Mouse (Mus musculus) right cerebral cortex, adult 18-20 months (tissue): ENCODE measurements around the gene Limch1.
A peak's percentile ranks its signal among the peaks of the same experiment; 100 is the strongest.

Experiments
- DNase-seq: peaks from one replicate; pipeline ENCODE4 v3.0.0; 2022; ENCODE audit warnings: mixed read lengths

The Limch1 gene

DNA sequence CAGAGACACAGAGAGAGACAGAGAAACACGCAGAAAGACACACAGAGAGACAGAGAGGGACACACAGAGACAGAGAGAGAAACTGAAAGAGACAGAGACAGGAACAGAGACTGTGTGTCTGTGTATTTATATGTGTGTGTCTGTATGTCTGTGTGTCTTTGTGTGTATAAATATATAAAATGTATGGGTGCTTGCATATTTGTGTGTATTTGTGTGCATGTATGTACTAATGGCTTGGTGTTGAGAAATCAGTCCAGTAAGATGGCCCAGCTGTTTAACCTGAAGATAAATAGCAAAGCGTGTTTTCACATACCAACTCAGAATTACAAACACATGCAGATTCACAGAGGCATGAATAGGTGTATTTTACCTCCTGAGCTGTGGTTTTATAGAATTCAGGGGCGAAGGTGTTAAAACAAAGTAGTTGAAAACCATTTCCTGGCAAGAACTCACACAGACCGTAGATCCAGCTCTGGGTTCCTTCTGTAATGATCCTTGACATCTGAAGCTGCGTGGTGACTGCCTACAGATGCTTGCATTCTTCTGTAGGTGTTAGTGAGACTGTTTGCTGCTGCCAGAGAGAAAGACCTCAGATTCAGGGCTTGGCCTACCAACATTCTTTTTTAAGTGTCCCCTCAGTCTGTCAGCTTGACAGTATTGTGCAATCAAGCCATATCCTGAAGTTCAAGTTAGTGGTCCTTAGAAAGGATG lies 140.9 kb downstream of the Limch1 start:
- no peak for DNase-seq

GRCm38 (mm10) chr5:66888061-66888460 lies 142.4 kb downstream of the Limch1 start:
- no peak for DNase-seq

DNA sequence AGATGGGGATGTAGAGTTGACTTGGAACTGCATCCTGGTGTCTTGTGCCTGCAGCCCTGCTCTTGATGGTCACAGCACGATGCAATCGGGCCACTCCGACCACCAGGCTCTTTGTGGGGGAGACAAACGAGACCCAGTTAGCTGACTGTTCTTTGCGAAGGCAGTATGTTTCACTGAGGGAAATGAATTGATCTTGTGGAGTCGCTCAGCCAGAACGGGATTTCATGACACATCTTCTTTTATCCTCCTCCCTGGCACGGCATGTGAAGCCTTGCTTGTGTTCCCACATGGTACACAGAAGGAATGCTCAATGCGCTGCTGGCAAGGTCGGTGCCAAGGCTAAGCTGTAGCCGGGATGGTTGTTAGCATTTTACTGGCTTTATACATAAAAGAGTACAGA lies 143.7 kb downstream of the Limch1 start:
- DNase-seq = peak; percentile 60

GRCm38 (mm10) chr5:66895440-66896120 lies 150.0 kb downstream of the Limch1 start:
- DNase-seq = no peak

DNA sequence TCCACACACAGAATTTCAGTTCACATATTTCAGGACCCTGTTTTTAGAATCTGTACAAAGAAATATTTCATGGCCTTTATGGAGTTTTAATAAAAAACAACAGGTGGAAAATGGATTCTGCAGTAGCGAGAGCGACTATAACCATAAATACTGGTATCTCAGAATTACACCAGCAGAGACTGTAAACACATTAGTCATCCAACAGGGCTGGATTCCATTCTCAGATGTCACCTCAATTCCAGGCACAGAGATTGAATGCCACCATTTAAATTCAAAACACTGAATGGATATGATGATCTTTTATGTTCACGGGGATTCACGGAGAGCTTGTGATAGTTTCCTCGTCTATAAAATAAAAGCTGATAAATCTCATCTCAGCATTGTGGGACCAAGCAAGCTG lies 152.0 kb downstream of the Limch1 start:
- no peak for DNase-seq

- DNase-seq = no peak
Observed at GRCm38 (mm10) chr5:66898252-66898651, 152.6 kb downstream of the Limch1 start.

- peak; percentile 60 for DNase-seq
Observed at GRCm38 (mm10) chr5:66898811-66899430, 153.3 kb downstream of the Limch1 start.

GRCm38 (mm10) chr5:66901116-66901515 lies 155.5 kb downstream of the Limch1 start:
- DNase-seq = no peak

DNA sequence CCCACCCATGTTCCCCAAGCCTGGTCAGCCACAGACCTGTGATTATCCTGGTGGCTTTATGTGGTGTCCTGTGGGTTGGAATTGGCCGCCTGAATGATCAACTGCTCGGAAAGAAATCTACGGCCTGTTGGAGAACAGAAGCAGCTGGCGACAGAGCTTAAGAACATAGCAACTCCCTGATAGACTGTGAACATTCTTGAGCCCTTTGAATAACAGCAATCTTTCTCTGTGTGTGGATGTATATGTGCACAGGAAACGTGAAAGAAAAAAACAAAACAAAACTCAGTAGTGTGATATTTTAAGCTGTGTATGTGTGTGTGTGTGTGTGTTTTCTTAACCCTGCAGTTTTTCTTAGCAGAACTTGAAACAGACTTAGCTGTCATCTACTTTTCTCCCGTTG lies 159.2 kb downstream of the Limch1 start:
- DNase-seq = no peak

DNA sequence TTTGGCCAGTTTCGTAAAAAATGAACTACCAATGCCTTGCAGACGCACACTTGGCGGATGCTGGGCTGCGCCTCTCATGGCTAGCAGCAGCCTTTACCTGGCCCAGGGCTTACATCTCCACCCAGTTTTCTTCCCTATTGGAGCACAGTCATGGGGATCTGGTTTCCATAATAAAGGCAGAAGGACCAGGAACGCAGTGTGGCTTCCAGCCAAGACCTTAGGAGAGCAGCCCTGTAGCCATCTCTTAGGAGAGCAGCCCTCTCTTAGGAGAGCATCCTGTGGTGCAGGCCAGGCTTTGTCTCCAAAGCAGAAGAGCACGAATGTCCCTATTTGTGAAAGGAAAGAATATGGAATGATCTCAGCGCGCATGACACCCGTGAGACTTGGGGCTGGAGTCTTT lies 163.3 kb downstream of the Limch1 start:
- no peak for DNase-seq

GRCm38 (mm10) chr5:66909962-66910361 lies 164.3 kb downstream of the Limch1 start:
- no peak for DNase-seq

- no peak for DNase-seq
Observed at GRCm38 (mm10) chr5:66910610-66911009, 165.0 kb downstream of the Limch1 start.

DNA sequence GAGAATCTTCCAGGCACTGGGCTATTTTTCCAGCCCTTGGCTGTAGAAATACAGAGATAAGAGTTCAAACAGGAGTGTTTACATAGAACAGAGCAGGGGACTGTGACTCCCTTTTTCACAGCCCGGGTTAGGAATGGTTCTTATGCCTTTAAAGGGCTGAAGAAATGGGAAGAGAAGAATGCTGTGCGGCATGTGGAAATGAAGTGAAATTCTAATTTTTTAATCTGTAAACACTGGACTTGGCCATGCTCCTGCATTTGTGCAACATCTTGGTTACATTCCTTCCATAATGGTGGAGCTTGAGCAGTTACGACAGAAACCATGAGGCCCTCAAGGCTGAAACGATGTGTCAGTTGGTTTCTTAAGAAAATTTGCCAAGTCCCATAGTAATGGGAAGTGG lies 165.4 kb downstream of the Limch1 start:
- DNase-seq = no peak

DNA sequence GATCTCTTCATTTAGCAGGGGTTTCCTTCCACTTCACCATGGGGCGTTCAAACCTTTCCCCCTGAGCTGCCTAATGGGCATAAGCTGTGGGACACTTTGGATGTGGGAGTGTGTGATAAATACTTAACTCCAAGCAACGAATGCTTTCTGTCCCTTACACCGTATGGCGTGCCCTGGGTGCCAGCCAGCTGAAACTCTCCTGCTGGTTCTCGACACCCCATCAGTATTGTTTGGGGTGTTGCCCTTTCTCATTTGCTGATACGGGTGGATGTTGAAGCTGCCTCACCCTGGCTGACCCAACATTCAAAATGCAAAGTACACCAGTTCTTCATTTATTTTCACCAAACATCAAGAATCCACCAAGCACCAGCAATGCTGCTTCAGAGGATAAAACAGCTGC lies 168.2 kb downstream of the Limch1 start:
- no peak for DNase-seq

DNA sequence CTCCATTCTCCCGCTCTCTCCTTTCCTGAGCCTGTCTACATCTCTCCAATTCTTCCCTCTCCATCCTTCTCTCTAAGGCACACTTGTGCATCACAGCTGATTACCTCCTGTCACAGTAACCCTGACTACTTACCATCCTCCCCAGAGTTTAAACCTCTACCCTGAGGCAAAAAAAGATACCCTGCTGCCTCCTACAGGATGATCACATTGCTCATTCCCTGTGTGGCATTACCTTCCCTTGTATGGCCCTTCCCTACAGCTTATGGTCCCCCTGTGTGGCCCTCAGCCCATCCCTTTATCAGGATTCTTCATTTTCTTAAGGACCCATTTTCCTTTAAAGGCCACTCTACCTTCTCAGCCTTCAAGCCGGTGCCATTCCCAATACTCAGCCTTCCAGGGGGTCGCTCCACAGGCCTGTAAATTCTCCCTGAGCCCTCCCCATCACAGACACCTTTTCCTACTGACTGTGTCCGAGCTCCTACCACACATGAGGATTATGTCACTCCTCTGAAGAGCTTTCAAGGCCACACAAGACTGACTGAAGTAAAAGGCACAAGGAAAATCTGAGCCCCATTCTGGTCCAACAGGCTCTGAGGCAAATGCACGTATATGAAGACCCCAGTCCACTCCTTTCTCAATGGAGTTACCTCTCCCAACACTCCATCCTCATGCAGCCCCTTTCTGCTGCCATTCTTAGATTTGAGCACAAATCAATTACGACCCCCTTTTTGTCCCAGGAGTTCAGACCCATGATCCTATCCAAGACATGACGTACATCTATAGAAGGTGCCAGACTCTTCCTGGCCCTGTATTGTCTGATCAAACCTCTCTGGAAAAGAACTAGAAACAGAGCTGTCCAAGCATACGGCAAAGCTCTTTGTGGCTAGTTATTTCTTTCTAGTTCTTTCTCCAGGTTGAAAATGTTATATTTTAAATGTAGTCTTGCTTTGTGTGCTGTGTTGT lies 172.0 kb downstream of the Limch1 start:
- DNase-seq = no peak

DNA sequence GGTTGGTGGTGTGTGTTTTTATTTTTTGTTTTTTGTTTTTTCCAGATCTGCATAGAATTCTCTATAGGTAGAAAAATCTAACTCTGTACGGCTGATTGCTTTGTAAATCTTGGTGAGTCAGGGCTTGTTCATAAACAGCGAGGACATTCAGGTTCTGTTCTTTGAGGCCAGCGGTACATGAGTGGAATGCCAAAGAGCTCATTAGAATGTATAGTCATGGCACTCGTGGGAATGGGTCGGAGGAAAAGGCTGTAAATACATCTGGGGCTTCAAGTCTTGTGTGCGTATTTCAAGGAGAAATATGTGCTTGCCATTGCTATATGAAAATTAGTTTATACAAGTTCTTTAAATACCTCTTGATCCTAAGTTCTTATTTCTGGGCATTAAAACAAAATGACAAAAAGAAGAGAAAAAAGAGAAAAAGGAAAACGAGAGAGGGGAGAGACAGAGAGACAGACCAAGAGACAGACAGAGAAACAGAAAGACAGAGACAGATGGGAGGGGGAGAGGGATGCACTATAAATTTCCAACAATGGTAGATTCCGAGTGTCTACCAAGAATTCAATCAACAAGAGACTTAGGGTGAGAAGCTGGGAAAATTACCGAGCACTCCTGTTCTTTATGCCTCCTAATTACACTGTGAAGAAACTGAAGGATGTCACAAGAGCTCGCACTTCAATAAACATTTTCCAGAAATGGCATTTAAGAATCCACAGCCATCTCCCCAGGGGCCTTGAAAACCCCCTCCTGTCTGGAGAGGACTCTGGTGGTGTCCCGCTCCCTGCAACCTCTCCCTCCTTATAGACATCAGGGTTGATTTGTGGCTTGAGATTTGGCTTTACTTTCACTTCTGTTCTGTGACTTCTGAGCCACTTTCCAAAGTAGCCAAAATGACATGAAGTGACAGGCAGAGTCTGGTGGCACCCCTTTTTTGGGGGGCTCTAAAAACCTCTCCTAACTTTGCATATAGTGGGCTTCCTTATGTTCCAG lies 173.0 kb downstream of the Limch1 start:
- no peak for DNase-seq

GRCm38 (mm10) chr5:66922582-66922981 lies 177.0 kb downstream of the Limch1 start:
- DNase-seq = no peak

DNA sequence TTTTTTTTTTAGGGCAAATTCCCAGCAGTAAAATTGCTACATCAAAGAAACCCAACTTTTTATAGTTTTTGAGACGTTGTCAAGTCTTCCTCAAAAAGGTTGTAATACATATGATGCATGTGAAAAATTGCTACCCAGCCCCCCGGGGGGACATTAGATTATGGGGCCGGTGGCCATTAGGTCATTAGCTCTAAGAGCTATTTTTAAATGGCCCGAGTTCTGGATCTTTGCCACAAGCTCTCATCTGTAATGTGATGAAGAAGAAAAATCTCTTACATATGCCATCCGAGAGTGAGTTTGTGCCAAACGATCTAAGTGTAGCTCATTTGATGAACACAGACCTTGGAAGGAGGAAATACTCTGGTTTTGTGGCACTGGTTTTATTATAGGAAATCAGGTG lies 183.7 kb downstream of the Limch1 start:
- DNase-seq = no peak

DNA sequence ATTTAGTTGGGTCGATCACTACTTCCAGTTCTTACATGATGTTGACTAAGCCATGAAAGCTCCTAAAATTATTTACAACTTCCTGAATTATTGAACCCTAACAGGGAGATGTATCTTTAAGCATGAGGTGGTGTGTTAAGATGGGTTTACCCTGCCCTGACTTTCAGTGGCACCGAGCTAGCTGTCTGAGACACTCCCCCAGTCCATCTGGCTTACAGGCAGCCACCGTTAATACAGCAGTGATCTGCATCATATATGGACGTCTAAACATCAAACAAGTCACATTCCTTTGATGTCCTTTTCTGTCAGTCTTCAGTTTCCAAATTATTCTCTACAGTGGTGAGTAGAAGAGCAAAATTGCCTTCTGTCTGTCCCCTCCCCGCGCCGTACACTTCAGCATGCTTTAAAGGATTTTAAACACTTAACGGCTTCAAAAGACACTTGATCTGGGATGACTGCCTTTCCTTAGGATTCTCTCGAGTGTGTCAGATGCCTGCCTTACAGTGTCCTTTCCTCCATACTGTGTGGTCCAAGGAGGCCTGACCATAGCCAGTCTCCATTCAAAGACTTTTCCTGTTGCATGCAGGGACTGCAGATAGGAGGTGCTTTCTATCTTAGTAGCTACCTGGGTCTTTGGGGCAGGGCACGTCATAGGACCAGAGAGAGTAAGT lies 187.6 kb downstream of the Limch1 start:
- DNase-seq = no peak

DNA sequence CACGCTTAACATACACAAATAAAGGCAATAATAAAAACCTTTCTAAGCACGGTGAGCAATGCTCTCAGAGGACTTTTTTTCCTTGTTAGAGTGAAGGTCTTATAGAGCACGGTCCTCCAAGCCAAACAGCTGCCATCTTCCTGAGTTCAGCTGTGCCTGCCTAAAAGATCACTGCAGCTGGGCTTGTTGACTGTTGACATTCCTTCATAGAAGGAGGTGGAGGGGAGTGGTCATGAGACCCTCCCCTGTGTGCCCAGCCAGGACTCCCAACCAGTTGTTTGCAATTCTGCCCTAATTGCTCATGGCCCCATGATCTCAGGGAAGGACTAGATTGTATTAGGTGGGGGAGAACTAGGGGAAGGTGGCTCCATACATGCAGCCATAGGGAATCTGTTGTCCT lies 189.0 kb downstream of the Limch1 start:
- no peak for DNase-seq

GRCm38 (mm10) chr5:66937376-66937775 lies 191.7 kb downstream of the Limch1 start:
- no peak for DNase-seq
